Mouse (Mus musculus) layer of hippocampus, adult 8-10 months (tissue): ENCODE measurements around the gene Uba2. TPM values are rescaled to one million over a fixed set of nuclear protein-coding genes. Genes with fewer than 3 reads are reported as not detected.
"Not testable (repeated sequence)": the region's sequence is repeated elsewhere in the genome, so short reads cannot be mapped to it uniquely, and the experiment has no call there.

Experiments
- DNase-seq, 2 experiments: peaks; one replicate each; pipeline ENCODE4 v3.0.0; 2022; ENCODE audit warnings: low spot score in 2 of 2
- total RNA-seq, 4 experiments: library from RNA; stranded (reverse); gene quantifications; 2 replicates each; pipeline ENCODE4 v1.2.4; 2022

Gene Uba2
- total RNA-seq, 4 experiments from 2014 or later: 81.8 to 91.5 (median 88.2) TPM

- no peak for DNase-seq
Observed at GRCm38 (mm10) chr7:34167766-34168469, 1.5 kb downstream of the Uba2 start.

- no peak for DNase-seq
Observed at GRCm38 (mm10) chr7:34166850-34167249, 2.5 kb downstream of the Uba2 start.

- DNase-seq: no peak
Observed at GRCm38 (mm10) chr7:34165999-34166398, 3.4 kb downstream of the Uba2 start.

GRCm38 (mm10) chr7:34164671-34165070 lies 4.7 kb downstream of the Uba2 start:
- no peak for DNase-seq

GRCm38 (mm10) chr7:34159167-34159566 lies 10.2 kb downstream of the Uba2 start:
- no peak for DNase-seq

GRCm38 (mm10) chr7:34157994-34158393 lies 11.4 kb downstream of the Uba2 start:
- DNase-seq: no peak

GRCm38 (mm10) chr7:34147193-34147592 lies 22.2 kb downstream of the Uba2 start:
- DNase-seq: no peak

GRCm38 (mm10) chr7:34141123-34141522 lies 28.3 kb downstream of the Uba2 start:
- DNase-seq: peak; percentile 22 to 30

- no peak for DNase-seq
Observed at GRCm38 (mm10) chr7:34139493-34139892, 29.9 kb downstream of the Uba2 start.

GRCm38 (mm10) chr7:34134336-34134735 lies 35.1 kb downstream of the Uba2 start:
- DNase-seq: no peak

- peak in 1 of 2 experiments; percentile 28 for DNase-seq
Observed at GRCm38 (mm10) chr7:34133117-34133762, 36.2 kb downstream of the Uba2 start, which contains the start of gene Wtip. Gene Wtip (minus strand): TSS chr7:34133268.

GRCm38 (mm10) chr7:34132355-34133079 lies 36.9 kb downstream of the Uba2 start:
- no peak for DNase-seq

- DNase-seq: no peak
Observed at GRCm38 (mm10) chr7:34131959-34132354, 37.4 kb downstream of the Uba2 start.

- DNase-seq: no peak
Observed at GRCm38 (mm10) chr7:34131118-34131517, 38.3 kb downstream of the Uba2 start.

- no peak for DNase-seq
Observed at GRCm38 (mm10) chr7:34126291-34126690, 43.1 kb downstream of the Uba2 start.

- no peak for DNase-seq
Observed at GRCm38 (mm10) chr7:34125346-34125745, 44.1 kb downstream of the Uba2 start.

- DNase-seq: no peak
Observed at GRCm38 (mm10) chr7:34122987-34123720, 46.2 kb downstream of the Uba2 start.

- not testable (repeated sequence) for DNase-seq
Observed at GRCm38 (mm10) chr7:34120636-34121035, 48.8 kb downstream of the Uba2 start.

GRCm38 (mm10) chr7:34116601-34117000 lies 52.8 kb downstream of the Uba2 start:
- no peak for DNase-seq

GRCm38 (mm10) chr7:34109190-34109589 lies 60.2 kb downstream of the Uba2 start:
- no peak for DNase-seq

- DNase-seq: no peak
Observed at GRCm38 (mm10) chr7:34101276-34101675, 68.1 kb downstream of the Uba2 start.

- no peak for DNase-seq
Observed at GRCm38 (mm10) chr7:34100002-34100401, 69.4 kb downstream of the Uba2 start.
